Mouse (Mus musculus): Measurements from ENCODE around the gene Grin2c.

Grin2c gene

GRCm38 (mm10) chr11:115264136-115264861 is 2.7 kb downstream of the Grin2c start:
- no peak for DNase-seq

GRCm38 (mm10) chr11:115262954-115263353 is 4.1 kb downstream of the Grin2c start:
- DNase-seq: no peak

GRCm38 (mm10) chr11:115259134-115259533 is 7.9 kb downstream of the Grin2c start:
- DNase-seq: no peak

GRCm38 (mm10) chr11:115257775-115258510 is 9.1 kb downstream of the Grin2c start:
- DNase-seq: no peak

- no peak for DNase-seq
Measured at GRCm38 (mm10) chr11:115251258-115251657, 15.8 kb downstream of the Grin2c start.

- DNase-seq: no peak
Measured at GRCm38 (mm10) chr11:115250405-115251090, 16.5 kb downstream of the Grin2c start.

- no peak for DNase-seq
Measured at GRCm38 (mm10) chr11:115249721-115250404, 17.2 kb downstream of the Grin2c start.

- DNase-seq: no peak
Measured at GRCm38 (mm10) chr11:115247945-115248344, 19.1 kb downstream of the Grin2c start.

GRCm38 (mm10) chr11:115247240-115247639 is 19.8 kb downstream of the Grin2c start:
- DNase-seq: no peak

GRCm38 (mm10) chr11:115246386-115246785 is 20.7 kb downstream of the Grin2c start:
- no peak for DNase-seq

GRCm38 (mm10) chr11:115244840-115245239 is 22.2 kb downstream of the Grin2c start:
- DNase-seq: no peak

- DNase-seq: no peak
Measured at GRCm38 (mm10) chr11:115243783-115244182, 23.3 kb downstream of the Grin2c start.

GRCm38 (mm10) chr11:115242746-115243145 is 24.3 kb downstream of the Grin2c start:
- DNase-seq: no peak

- DNase-seq: no peak
Measured at GRCm38 (mm10) chr11:115241402-115241801, 25.6 kb downstream of the Grin2c start.

- DNase-seq: no peak
Measured at GRCm38 (mm10) chr11:115236570-115236969, 30.5 kb downstream of the Grin2c start.

GRCm38 (mm10) chr11:115234320-115235044 is 32.6 kb downstream of the Grin2c start:
- no peak for DNase-seq

GRCm38 (mm10) chr11:115233526-115234290 is 33.3 kb downstream of the Grin2c start:
- DNase-seq: peak; percentile 45

GRCm38 (mm10) chr11:115232889-115233288 is 34.2 kb downstream of the Grin2c start:
- no peak for DNase-seq

- DNase-seq: peak; percentile 51
Measured at GRCm38 (mm10) chr11:115231924-115232323, 35.1 kb downstream of the Grin2c start.

- no peak for DNase-seq
Measured at GRCm38 (mm10) chr11:115231168-115231915, 35.7 kb downstream of the Grin2c start.
